Mouse (Mus musculus) G1E (cell line): ENCODE data around the gene Srpk3. TPM values are rescaled to one million over a fixed set of nuclear protein-coding genes. Genes with fewer than 3 reads are reported as not detected.

Experiments
- ATAC-seq: 2 replicates; pipeline ENCODE4 v1.8.0; 2016; ENCODE audit warnings: mild to moderate bottlenecking; ENCODE audit not compliant: insufficient number of reproducible peaks, poor library complexity, low FRiP score, severe bottlenecking; ENCODE audit errors: extremely low read depth
- DNase-seq: peaks from one replicate; pipeline ENCODE4 v3.0.0; 2012; ENCODE audit warnings: low spot score
- H3K27me3 ChIP-seq: 2 replicates; pipeline ENCODE4 v1.6.1; 2012; ENCODE audit warnings: mild to moderate bottlenecking, low read length, inconsistent platforms; ENCODE audit not compliant: insufficient read depth
- H3K36me3 ChIP-seq: replicated peaks from 2 replicates; pipeline ENCODE3; 2012; ENCODE audit warnings: mild to moderate bottlenecking, inconsistent platforms
- H3K4me1 ChIP-seq: 2 replicates; pipeline ENCODE4 v1.6.1; 2012; ENCODE audit warnings: low read depth, low read length, inconsistent platforms, mixed read lengths; ENCODE audit not compliant: insufficient read depth
- H3K4me3 ChIP-seq: 2 replicates; pipeline ENCODE4 v1.5.1; 2012; ENCODE audit warnings: low read depth, mild to moderate bottlenecking, inconsistent platforms, low read length, moderate library complexity, mixed read lengths
- H3K9me3 ChIP-seq: replicated peaks from 2 replicates; pipeline ENCODE4 v1.6.1; 2012; ENCODE audit warnings: inconsistent platforms
- CTCF ChIP-seq: IDR thresholded peaks from 2 replicates; pipeline ENCODE4 v1.5.1; 2012; ENCODE audit warnings: low read depth, low read length, inconsistent platforms, mixed read lengths
- GATA1 ChIP-seq: IDR thresholded peaks from 2 replicates; pipeline ENCODE4 v1.6.1; 2012; ENCODE audit warnings: borderline replicate concordance, low read length, inconsistent platforms, mixed read lengths
- GATA2 ChIP-seq: IDR thresholded peaks from 2 replicates; pipeline ENCODE4 v1.6.1; 2012; ENCODE audit warnings: low read depth, low read length, inconsistent platforms, borderline replicate concordance
- POLR2AphosphoS5 ChIP-seq: IDR thresholded peaks from 2 replicates; pipeline ENCODE4 v1.6.1; 2012; ENCODE audit warnings: low read depth, low read length, inconsistent platforms; ENCODE audit not compliant: insufficient replicate concordance
- TAL1 ChIP-seq: conservative IDR thresholded peaks from 2 replicates; pipeline ENCODE4 v1.6.1; 2012; ENCODE audit warnings: low read depth, low read length, inconsistent platforms, mixed read lengths
- polyA plus RNA-seq: library from polyadenylated mRNA; stranded (reverse); fragments of >175 nt; gene quantifications from 2 replicates; pipeline ENCODE4 v1.2.3, GENCODE M21; 2012
- total RNA-seq, 2 experiments: library from RNA; stranded (forward) in 1 of 2; stranded (reverse) in 1 of 2; fragments of 200-1000 nt in 1 of 2; fragments of >200 nt in 1 of 2; fragmentation: Nextera tagmentation in 1 of 2; gene quantifications; 2 replicates each; pipeline ENCODE4 v1.2.3; 2014 to 2017

Gene Srpk3
- total and polyA plus RNA-seq, 3 experiments = 0.44 TPM; not detected in 2

DNA sequence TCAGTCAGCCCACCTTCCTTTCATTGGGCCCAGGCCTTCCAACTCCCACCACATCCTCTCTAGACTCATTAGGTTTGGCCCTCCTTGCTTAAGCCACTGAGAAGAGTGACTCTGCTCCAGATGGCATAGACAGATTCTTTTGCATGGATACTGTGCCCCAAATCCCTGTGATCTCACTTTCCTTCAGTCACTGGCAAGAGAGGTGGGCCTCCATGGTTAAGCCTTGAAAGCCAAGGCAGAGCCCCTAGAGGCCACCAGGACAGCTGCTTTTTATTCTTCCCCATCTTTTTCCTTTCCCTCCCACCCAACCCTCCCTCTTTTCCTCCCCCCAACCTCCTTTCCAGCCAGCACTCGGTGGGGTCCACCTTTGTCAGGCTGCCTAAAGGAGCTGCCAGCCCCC lies 19.3 kb downstream of the Srpk3 start:
- ATAC-seq = no peak
- Histone ChIP-seq H3K36me3 (peaks cover 50% of the 10 kb centered on the region), H3K9me3 (no peaks in the 10 kb centered on the region), H3K4me1 (peaks cover 19% of the 10 kb centered on the region), H3K4me3 (no peak overlapping the region), H3K27me3 (no peaks in the 10 kb centered on the region)
- TF ChIP-seq POLR2AphosphoS5 (no peak), CTCF (no peak), GATA1 (no peak), TAL1 (no peak)
- DNase-seq = no peak

GRCm38 (mm10) chrX:73797511-73797910 lies 23.3 kb downstream of the Srpk3 start:
- TF ChIP-seq POLR2AphosphoS5 (no peak), GATA1 (no peak), TAL1 (no peak), GATA2 (no peak), CTCF (no peak)
- Histone ChIP-seq H3K9me3 (no peaks in the 10 kb centered on the region), H3K36me3 (peaks cover 14% of the 10 kb centered on the region), H3K4me3 (no peak overlapping the region), H3K27me3 (peaks cover 13% of the 10 kb centered on the region), H3K4me1 (0 out of 2 replicates have a peak, but pooled peaks cover 4% of the 10 kb centered on the region)
- ATAC-seq (no peak), DNase-seq (no peak)

DNA sequence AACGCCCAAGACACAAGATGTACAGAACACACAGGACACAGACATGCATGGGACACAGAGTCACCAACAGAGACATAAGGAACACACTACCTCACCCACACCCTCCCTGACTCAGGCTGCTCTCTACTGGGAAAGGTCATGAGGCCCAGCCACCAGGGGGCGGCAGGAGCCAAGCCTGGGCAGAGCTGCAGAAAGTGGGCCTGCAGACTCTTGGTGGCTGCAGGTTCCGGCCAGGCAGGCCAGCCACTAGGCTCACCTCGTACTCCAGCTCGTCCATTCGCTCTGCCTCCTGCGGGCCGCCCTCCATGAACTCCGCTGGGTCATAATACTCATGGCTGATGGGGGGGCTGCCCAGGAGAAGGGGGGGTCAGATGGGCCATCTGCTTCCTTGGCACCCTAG lies 24.3 kb downstream of the Srpk3 start:
- Histone ChIP-seq H3K36me3 (peaks cover 10% of the 10 kb centered on the region), H3K27me3 (peaks cover 13% of the 10 kb centered on the region), H3K4me3 (no peak overlapping the region), H3K9me3 (no peaks in the 10 kb centered on the region), H3K4me1 (0 out of 2 replicates have a peak, but pooled peaks cover 4% of the 10 kb centered on the region)
- DNase-seq = peak; percentile 26
- peak; percentile 34; the same call in 1 of the 2 replicates for ATAC-seq
- TF ChIP-seq GATA2 (no peak), GATA1 (no peak), POLR2AphosphoS5 (no peak), CTCF (peak; percentile 49)

DNA sequence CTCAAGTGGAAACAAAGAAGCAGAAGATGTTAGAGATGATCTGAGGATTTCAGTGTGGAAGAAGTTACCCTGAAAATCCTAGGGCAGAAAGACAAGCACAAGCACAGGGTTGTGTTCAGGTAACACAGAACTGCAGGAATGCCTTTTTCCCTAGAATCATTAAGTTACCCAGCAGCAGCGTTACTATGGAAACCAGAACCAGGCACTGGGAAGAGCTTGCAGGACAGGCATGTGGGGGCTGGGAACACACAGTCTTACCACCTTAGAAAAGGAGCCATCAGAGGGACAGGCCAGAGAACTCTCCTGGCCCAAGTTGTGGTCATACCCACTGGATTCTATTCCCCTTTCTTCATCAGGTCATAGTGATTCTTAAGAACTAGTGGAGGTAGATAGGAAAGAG lies 31.6 kb downstream of the Srpk3 start:
- H3K4me3 ChIP-seq = no peak overlapping the region
- no peak for DNase-seq
- H3K27me3 ChIP-seq = peaks cover 2% of the 10 kb centered on the region; the same call in 1 of the 2 replicates
- no peaks in the 10 kb centered on the region for H3K9me3 ChIP-seq
- H3K36me3 ChIP-seq = no peaks in the 10 kb centered on the region
- no peaks in the 10 kb centered on the region for H3K4me1 ChIP-seq
- TF ChIP-seq GATA1 = no peak
- no peak for TF ChIP-seq GATA2
- TF ChIP-seq CTCF = no peak
- no peak for TF ChIP-seq POLR2AphosphoS5
- TF ChIP-seq TAL1 = no peak
- no peak for ATAC-seq

DNA sequence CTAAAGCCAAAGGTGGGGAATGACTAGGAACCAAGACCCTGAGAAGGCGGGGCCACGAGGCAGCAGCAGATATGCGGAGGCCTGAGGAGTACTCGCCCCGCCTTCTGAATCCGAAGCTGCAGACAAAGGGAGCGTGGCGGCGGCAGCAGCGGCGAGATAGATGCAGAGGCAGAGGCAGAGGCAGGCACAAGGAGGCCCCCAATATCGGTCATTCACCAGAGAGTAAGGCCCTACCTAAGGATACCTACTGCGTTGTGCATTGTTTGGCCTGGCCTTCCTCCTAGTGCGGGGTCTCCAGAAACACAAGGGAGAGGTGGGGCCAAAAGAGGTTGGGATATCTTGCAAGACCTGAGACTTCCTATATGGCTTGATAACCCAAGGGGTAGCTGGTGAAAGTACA lies 40.9 kb downstream of the Srpk3 start:
- DNase-seq (no peak), ATAC-seq (no peak)
- Histone ChIP-seq H3K27me3 (peaks cover 6% of the 10 kb centered on the region; the same call in 1 of the 2 replicates), H3K9me3 (no peaks in the 10 kb centered on the region), H3K4me3 (no peak overlapping the region), H3K36me3 (no peaks in the 10 kb centered on the region), H3K4me1 (no peaks in the 10 kb centered on the region)
- TF ChIP-seq GATA1 = no peak
- TF ChIP-seq POLR2AphosphoS5 = no peak
- TF ChIP-seq GATA2 = no peak
- no peak for TF ChIP-seq TAL1

GRCm38 (mm10) chrX:73816596-73817314 lies 42.5 kb downstream of the Srpk3 start:
- ATAC-seq = no peak
- Histone ChIP-seq H3K36me3 (no peaks in the 10 kb centered on the region), H3K4me1 (no peaks in the 10 kb centered on the region), H3K27me3 (peaks cover 6% of the 10 kb centered on the region; the same call in 1 of the 2 replicates), H3K4me3 (no peak overlapping the region), H3K9me3 (no peaks in the 10 kb centered on the region)
- no peak for DNase-seq
- TF ChIP-seq TAL1 = no peak

DNA sequence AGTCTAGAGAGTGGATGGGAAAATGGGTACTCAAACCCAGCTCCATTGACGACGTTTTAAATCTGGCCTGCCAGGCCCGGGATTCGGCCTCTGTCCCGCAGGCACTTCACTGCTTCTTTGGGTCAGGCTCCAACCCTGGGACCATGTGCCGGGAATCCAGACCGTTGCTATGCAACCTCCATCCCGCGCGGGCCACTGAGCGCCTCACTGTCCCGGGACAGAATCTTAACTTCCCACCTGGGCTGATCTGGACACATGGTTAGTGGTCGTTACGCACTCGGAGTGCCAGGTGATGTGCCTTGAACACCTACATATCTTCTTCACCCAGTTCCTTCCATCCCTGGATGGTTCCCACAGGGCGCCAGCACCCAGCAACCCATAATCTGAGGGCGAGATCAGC lies 49.5 kb downstream of the Srpk3 start:
- H3K27me3 ChIP-seq = peaks cover 23% of the 10 kb centered on the region; the same call in 1 of the 2 replicates
- H3K9me3 ChIP-seq = no peaks in the 10 kb centered on the region
- no peak for ATAC-seq

More for the DNA sequence above, 49.5 kb downstream of the Srpk3 start:
- DNase-seq = no peak
- no peaks in the 10 kb centered on the region for H3K4me1 ChIP-seq
- H3K4me3 ChIP-seq = no peak overlapping the region
- TF ChIP-seq GATA2 (no peak), CTCF (no peak), TAL1 (no peak), POLR2AphosphoS5 (no peak), GATA1 (no peak)
- no peaks in the 10 kb centered on the region for H3K36me3 ChIP-seq
